Mouse (Mus musculus): Measurements from ENCODE around the gene Manf.

- TF ChIP-seq TAL1 (IDR thresholded peaks at IDR 0.05; ENCODE audit: low read length) (no peak), GATA1 (IDR thresholded peaks at IDR 0.05; ENCODE audit: low read length) (no peak)
Observed at GRCm38 (mm10) chr9:106891341-106891741, 438 bp downstream of the Manf start.

Data from erythroblast, embryonic 14.5 days (primary cell).